Mouse (Mus musculus): Measurements from ENCODE around the gene Glipr2. TPM values are rescaled to one million over a fixed set of nuclear protein-coding genes. Genes with fewer than 3 reads are reported as not detected.

The Glipr2 gene
- total and polyA plus RNA-seq, 3 experiments, result 60.3 to 146 (median 62.8) TPM

DNA sequence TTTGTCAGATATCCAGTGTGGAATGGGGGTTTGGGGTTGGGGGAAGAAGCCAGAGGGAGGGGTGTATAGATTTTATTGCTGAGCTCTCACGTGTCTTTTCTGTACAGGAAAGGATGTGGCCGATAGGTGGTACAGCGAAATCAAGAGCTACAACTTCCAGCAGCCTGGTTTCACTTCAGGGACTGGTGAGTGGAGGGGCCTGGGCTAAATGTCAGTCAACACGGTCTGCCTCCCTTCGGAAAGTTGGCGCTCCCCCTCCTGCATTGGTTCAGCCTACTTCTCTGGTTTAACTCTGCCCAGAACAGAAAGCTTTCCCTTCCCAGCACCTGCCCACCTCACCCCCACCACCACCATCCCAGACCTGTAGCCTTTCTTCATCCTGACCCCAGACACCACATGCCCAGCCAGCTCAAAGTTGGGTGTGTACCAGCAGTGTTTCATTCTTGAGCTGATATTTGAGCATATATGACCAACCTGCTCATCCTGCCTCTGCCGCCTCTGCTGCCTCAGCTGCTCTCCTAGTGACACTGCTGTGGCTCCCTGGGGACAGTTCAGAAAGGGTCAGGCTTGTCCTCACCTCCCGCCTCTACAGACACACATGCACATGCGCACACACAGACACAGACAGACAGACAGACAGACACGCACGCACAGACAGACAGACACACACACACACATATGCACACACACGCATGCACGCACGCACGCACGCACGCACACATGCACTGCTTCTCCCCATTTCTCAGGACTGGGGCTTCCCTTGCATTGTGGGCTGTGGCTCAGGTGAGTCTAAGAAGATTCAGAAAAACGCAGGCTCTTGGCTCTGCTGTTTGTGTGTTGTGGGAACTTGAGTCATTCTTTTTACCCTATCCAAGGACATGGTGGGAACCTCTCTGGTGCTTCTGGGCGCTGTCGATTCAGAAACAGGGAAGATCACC is 13.5 kb downstream of the Glipr2 start:
- Histone ChIP-seq H3K27me3 (replicated peaks) (no peaks in the 10 kb centered on the region), H3K9ac (ENCODE audit: insufficient read depth, low read depth) (peak overlapping the region; percentile 65), H3K36me3 (replicated peaks in 1 of 2; ENCODE audit: control insufficient read depth in 1 of 2, insufficient read depth in 1 of 2, low read length in 1 of 2) (peaks cover 9 to 49% of the 10 kb centered on the region in 2 experiments), H3K79me2 (replicated peaks; ENCODE audit: control insufficient read depth, extremely low read depth, insufficient read depth, poor library complexity, severe bottlenecking) (peaks cover 3% of the 10 kb centered on the region; the same call in 1 of the 2 replicates), H3K4me3 (replicated peaks in 1 of 3; ENCODE audit: low read depth in 2 of 3, low read length in 2 of 3, poor library complexity in 1 of 3) (peak overlapping the region; percentile 10 to 55 (median 29)), H3K9me3 (replicated peaks; ENCODE audit: low read length) (no peaks in the 10 kb centered on the region), H3K4me1 (ENCODE audit: control insufficient read depth in 1 of 2, insufficient read depth in 2 of 2) (peaks cover 58 to 89% of the 10 kb centered on the region in 2 experiments), H3K4me2 (ENCODE audit: insufficient read depth, low read depth, poor library complexity, severe bottlenecking) (peak overlapping the region; percentile 93), H3K27ac (ENCODE audit: insufficient read depth, low read depth) (peak overlapping the region; percentile 95)
- TF ChIP-seq SIN3A (IDR thresholded peaks at IDR 0.05; ENCODE audit: low read length) (peak; percentile 54; the same call in 1 of the 2 replicates), MYC (IDR thresholded peaks at IDR 0.05; ENCODE audit: low read depth, low read length) (peak; percentile 34; the same call in 1 of the 2 replicates), CHD2 (IDR thresholded peaks at IDR 0.05; ENCODE audit: low read length) (peak; percentile 50; the same call in 1 of the 2 replicates), ELF1 (IDR thresholded peaks at IDR 0.05; ENCODE audit: low read depth, low read length) (0 out of 2 replicates have a peak, but pooled peaks have one; percentile 16), TBP (conservative IDR thresholded peaks at IDR 0.05; ENCODE audit: low read depth, low read length) (0 out of 2 replicates have a peak, but pooled peaks have one; percentile 15), JUN (IDR thresholded peaks at IDR 0.05; ENCODE audit: insufficient read depth, low read depth, low read length) (no peak), SMC3 (IDR thresholded peaks at IDR 0.05; ENCODE audit: low read depth, low read length) (no peak), USF1 (IDR thresholded peaks at IDR 0.05; ENCODE audit: low read depth, low read length) (no peak), ZC3H11A (IDR thresholded peaks at IDR 0.05; ENCODE audit: low read depth, low read length) (no peak), UBTF (IDR thresholded peaks at IDR 0.05; ENCODE audit: low read depth, low read length) (0 out of 2 replicates have a peak, but pooled peaks have one; percentile 30), NRF1 (IDR thresholded peaks at IDR 0.05; ENCODE audit: low read depth, low read length) (peak; percentile 86), ETS1 (conservative IDR thresholded peaks at IDR 0.05; ENCODE audit: low read depth, low read length) (peak; percentile 42), KAT2A (IDR thresholded peaks at IDR 0.05; ENCODE audit: insufficient replicate concordance, low read length) (0 out of 2 replicates have a peak, but pooled peaks have one; percentile 38), HCFC1 (IDR thresholded peaks at IDR 0.05; ENCODE audit: low read depth, low read length) (no peak), MXI1 (IDR thresholded peaks at IDR 0.05; ENCODE audit: low read depth, low read length) (peak; percentile 30), RAD21 (IDR thresholded peaks at IDR 0.05; ENCODE audit: low read depth, low read length) (no peak; the same call in none of the 2 replicates), CHD1 (IDR thresholded peaks at IDR 0.05; ENCODE audit: low read depth, low read length) (peak; percentile 58; the same call in 1 of the 2 replicates), MEF2A (IDR thresholded peaks at IDR 0.05; ENCODE audit: borderline replicate concordance, low read depth, low read length) (no peak), MAX (IDR thresholded peaks at IDR 0.05; ENCODE audit: low read length) (0 out of 2 replicates have a peak, but pooled peaks have one; percentile 36), MAFK (IDR thresholded peaks at IDR 0.05; ENCODE audit: insufficient replicate concordance, low read length) (0 out of 2 replicates have a peak, but pooled peaks have one; percentile 26), IRF4 (IDR thresholded peaks at IDR 0.05; ENCODE audit: low read depth, low read length) (peak; percentile 53), TCF12 (IDR thresholded peaks at IDR 0.05; ENCODE audit: low read depth, low read length) (peak; percentile 63; the same call in 1 of the 2 replicates), USF2 (conservative IDR thresholded peaks at IDR 0.05; ENCODE audit: low read depth, low read length) (no peak), PAX5 (IDR thresholded peaks at IDR 0.05; ENCODE audit: low read length) (no peak), CTCF (conservative IDR thresholded peaks at IDR 0.05 in 1 of 2, IDR thresholded peaks at IDR 0.05 in 1 of 2; ENCODE audit: low read depth in 2 of 2, low read length in 2 of 2) (peak in 1 of 2 experiments; percentile 26; a peak in 1 of 4 replicates), BHLHE40 (IDR thresholded peaks at IDR 0.05; ENCODE audit: low read depth, low read length) (peak; percentile 89), MAZ (IDR thresholded peaks at IDR 0.05; ENCODE audit: low read depth, low read length) (peak; percentile 66; the same call in 1 of the 2 replicates), E2F4 (IDR thresholded peaks at IDR 0.05; ENCODE audit: insufficient replicate concordance, low read depth, low read length) (no peak)
- dilution Hi-C loops (cut with MboI; ENCODE audit: extremely low pct_ligation_motif_present, extremely low pct_unique_long_range_greater_than_20kb, low sequenced_read_pairs), result no loop called here
- peak; percentile 84 for DNase-seq (ENCODE audit: extremely low read depth)
- in situ Hi-C loops (cut with MboI; ENCODE audit: low pct_ligation_motif_present, low pct_unique_long_range_greater_than_20kb, low sequenced_read_pairs), result no loop called here

All from CH12.LX (cell line).